Comparison of ENCODE assay signal across 28 mouse cellular contexts in genomic region chr5:119235884-119236283, GRCm38 (mm10).
"Had no signal": no experiment of that assay in that cellular context is flagged by ENCODE, and none has a peak within 500 bp of the region (broad histone marks: within the 10 kb centered on the region; RNA-seq: fewer than 3 reads in every experiment).

No protein-coding gene starts in this region.

- DNase-seq: cerebellum, adult 18-20 months; cerebellum, adult 2 months; cerebellum, adult 8-10 months; cerebellum, adult 9-10 months; cerebellum, adult 9-11 months; cerebellum, postnatal 10 days; cerebellum, postnatal 14 days; cerebellum, postnatal 25 days; cerebellum, postnatal 36 days; embryo, embryonic 11 days; forebrain, postnatal 0 days; gastrocnemius, adult 2 months; gastrocnemius, postnatal 10 days; gastrocnemius, postnatal 14 days; gastrocnemius, postnatal 25 days; gastrocnemius, postnatal 36 days; heart, adult 11 months; heart, adult 18-20 months; heart, adult 2 months had no signal

- H3K4me2 ChIP-seq: embryonic facial prominence, embryonic 12.5 days; embryonic facial prominence, embryonic 15.5 days; forebrain, embryonic 12.5 days; forebrain, embryonic 13.5 days; forebrain, embryonic 15.5 days had no signal

- ATAC-seq: forebrain, embryonic 13.5 days; forebrain, embryonic 14.5 days; forebrain, embryonic 15.5 days; forebrain, embryonic 16.5 days; forebrain, postnatal 0 days had no signal

- H3K36me3 ChIP-seq: embryonic facial prominence, embryonic 12.5 days; embryonic facial prominence, embryonic 15.5 days; forebrain, embryonic 10.5 days; forebrain, embryonic 12.5 days; forebrain, embryonic 15.5 days had no signal

- H3K4me3 ChIP-seq: embryonic facial prominence, embryonic 12.5 days; embryonic facial prominence, embryonic 15.5 days; erythroblast, embryonic 14.5 days; forebrain, embryonic 10.5 days; forebrain, embryonic 12.5 days; forebrain, embryonic 13.5 days; forebrain, embryonic 15.5 days; gastrocnemius, adult 2 months; heart, adult 2 months had no signal

- H3K27ac ChIP-seq: embryonic facial prominence, embryonic 12.5 days; forebrain, embryonic 10.5 days; forebrain, embryonic 12.5 days; forebrain, embryonic 13.5 days; forebrain, embryonic 15.5 days; gastrocnemius, adult 2 months; heart, adult 2 months had no signal

- H3K9ac ChIP-seq: embryonic facial prominence, embryonic 12.5 days; embryonic facial prominence, embryonic 15.5 days; forebrain, embryonic 12.5 days; forebrain, embryonic 13.5 days; forebrain, embryonic 15.5 days; forebrain, postnatal 0 days had no signal

- H3K27me3 ChIP-seq: embryonic facial prominence, embryonic 12.5 days; embryonic facial prominence, embryonic 15.5 days; forebrain, embryonic 12.5 days; forebrain, embryonic 13.5 days; forebrain, embryonic 15.5 days had no signal

- H3K9me3 ChIP-seq: embryonic facial prominence, embryonic 12.5 days; embryonic facial prominence, embryonic 15.5 days; forebrain, embryonic 10.5 days; forebrain, embryonic 12.5 days; forebrain, embryonic 13.5 days; forebrain, embryonic 15.5 days had no signal

- H3K4me1 ChIP-seq: embryonic facial prominence, embryonic 15.5 days; forebrain, embryonic 10.5 days; forebrain, embryonic 12.5 days; forebrain, embryonic 13.5 days; forebrain, embryonic 15.5 days had no signal
